Mouse (Mus musculus) lung, embryonic 14.5 days (tissue): Measurements from ENCODE around the gene Nexn. TPM values are rescaled to one million over a fixed set of nuclear protein-coding genes. Genes with fewer than 3 reads are reported as not detected.

Experiments
- ATAC-seq: fragments of 200-750 bp; cut with Nextera tagmentation; 2 replicates; pipeline ENCODE4 v1.8.0; 2017; ENCODE audit warnings: mild to moderate bottlenecking, moderate TSS enrichment, moderate library complexity; ENCODE audit not compliant: insufficient read depth
- DNase-seq: peaks from one replicate; pipeline ENCODE4 v3.0.0-alpha.2; 2015
- H3K27ac ChIP-seq: fragments of 300-500 bp; sonication (generic); 2 replicates; pipeline ENCODE4 v1.5.1; 2014; ENCODE audit warnings: low read depth, mild to moderate bottlenecking, moderate library complexity
- H3K27me3 ChIP-seq: fragments of 300-500 bp; sonication (generic); 2 replicates; pipeline ENCODE4 v1.6.1; 2014; ENCODE audit warnings: low read length, control low read depth; ENCODE audit not compliant: insufficient read depth
- H3K36me3 ChIP-seq: fragments of 300-500 bp; sonication (generic); 2 replicates; pipeline ENCODE4 v1.6.1; 2014; ENCODE audit warnings: control low read depth; ENCODE audit not compliant: insufficient read depth
- H3K4me1 ChIP-seq: fragments of 300-500 bp; sonication (generic); 2 replicates; pipeline ENCODE4 v1.6.1; 2014; ENCODE audit warnings: antibody characterized with exemption, control low read depth; ENCODE audit not compliant: insufficient read depth
- H3K4me2 ChIP-seq: fragments of 300-500 bp; sonication (generic); 2 replicates; pipeline ENCODE4 v1.6.1; 2014; ENCODE audit warnings: mild to moderate bottlenecking
- H3K4me3 ChIP-seq: fragments of 300-500 bp; sonication (generic); 2 replicates; pipeline ENCODE4 v1.5.1; 2014; ENCODE audit warnings: low read depth, low read length
- H3K9ac ChIP-seq: fragments of 300-500 bp; sonication (generic); 2 replicates; pipeline ENCODE4 v1.6.1; 2014
- H3K9me3 ChIP-seq: fragments of 300-500 bp; sonication (generic); 2 replicates; pipeline ENCODE4 v1.6.1; 2016; ENCODE audit warnings: low read depth, low read length, control low read depth
- CTCF ChIP-seq: IDR thresholded peaks from 2 replicates; pipeline ENCODE4 v1.5.1; 2016; ENCODE audit warnings: antibody characterized with exemption, low read depth
- WGBS: fragments of 180-500 bp; shearing (Covaris S2); extraction: QIAGEN DNeasy Blood & Tissue Kit; methylation state at CpG from one replicate; pipeline ENCODE4 v1.1.7; 2014; 5-methylcytosine and 5-hydroxymethylcytosine counted together
- polyA plus RNA-seq: library from polyadenylated mRNA; unstranded; fragments of >200 nt; fragmentation: Nextera tagmentation; extraction: Ambion mirVana; gene quantifications from 2 replicates; pipeline ENCODE4 v1.2.1, GENCODE M21; 2014

Gene Nexn
- polyA plus RNA-seq, 1 experiment from 2014 or later: 72.6 TPM

DNA sequence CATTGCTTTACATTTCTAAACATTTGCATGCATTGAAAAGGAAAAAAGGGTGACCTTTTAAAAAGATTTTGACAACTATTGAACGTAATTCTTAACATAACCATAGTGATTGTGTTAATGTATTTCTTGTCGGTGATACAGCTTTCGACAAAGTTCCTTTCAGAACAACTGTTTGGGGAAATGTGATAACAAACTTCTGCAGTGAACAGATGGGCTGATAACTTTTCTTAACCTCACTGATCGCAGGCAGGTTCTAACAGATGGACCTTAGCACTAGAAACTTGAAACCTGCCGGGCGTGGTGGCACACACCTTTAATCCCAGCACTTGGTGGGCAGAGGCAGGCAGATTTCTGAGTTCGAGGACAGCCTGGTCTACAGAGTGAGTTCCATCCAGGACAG, 37.3 kb downstream of the Nexn start:
- DNase-seq: no peak
- no peaks in the 10 kb centered on the region for H3K9me3 ChIP-seq
- no peaks in the 10 kb centered on the region for H3K27me3 ChIP-seq
- no peak for ATAC-seq
- no peak overlapping the region for H3K4me3 ChIP-seq
- TF ChIP-seq CTCF: no peak
- no peak overlapping the region for H3K4me2 ChIP-seq
- no peak overlapping the region for H3K9ac ChIP-seq
- H3K4me1 ChIP-seq: no peaks in the 10 kb centered on the region
- no peak overlapping the region for H3K27ac ChIP-seq
- 91% methylated on average over 7 of the region's 7 CpGs for WGBS
- peaks cover 93% of the 10 kb centered on the region for H3K36me3 ChIP-seq

DNA sequence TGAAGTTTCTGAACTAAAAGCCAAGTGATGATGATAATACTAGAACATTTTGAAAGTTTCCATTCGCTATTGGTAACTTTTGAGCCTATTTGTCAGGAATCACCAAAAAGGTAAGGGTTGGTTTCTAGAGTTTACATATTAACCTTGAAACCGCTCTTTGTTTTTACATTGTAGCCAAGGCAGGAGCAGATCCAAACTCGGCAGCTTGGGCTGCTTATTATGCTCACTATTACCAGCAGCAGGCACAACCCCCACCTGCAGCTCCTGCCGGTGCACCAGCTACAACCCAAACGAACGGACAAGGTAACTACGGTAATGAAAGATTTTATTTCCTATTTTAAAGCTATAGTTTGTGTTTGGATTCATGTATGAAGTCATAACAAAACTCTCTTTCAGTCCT, 40.2 kb downstream of the Nexn start:
- ATAC-seq: no peak

DNA sequence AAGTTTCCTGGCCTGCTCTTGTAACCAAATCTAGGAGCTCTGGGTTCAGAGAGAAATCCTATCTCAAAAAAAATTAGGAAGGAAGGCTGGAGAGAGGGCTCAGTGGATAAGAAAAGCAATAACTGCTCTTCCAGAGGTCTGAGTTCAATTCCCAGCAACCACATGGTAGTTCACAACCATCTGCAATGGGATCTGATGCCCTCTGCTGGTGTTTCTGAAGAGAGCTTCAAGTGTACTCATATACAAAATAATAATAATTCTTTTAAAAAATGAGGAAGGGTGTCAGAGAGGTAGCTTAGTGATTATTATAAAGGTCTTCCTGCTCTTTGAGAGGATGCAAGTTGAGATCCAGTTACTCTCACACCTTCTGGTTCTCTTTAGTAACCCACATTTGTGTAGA, 41.2 kb downstream of the Nexn start:
- Histone ChIP-seq H3K4me2 (no peak overlapping the region), H3K27ac (no peak overlapping the region), H3K9ac (no peak overlapping the region), H3K27me3 (no peaks in the 10 kb centered on the region), H3K9me3 (no peaks in the 10 kb centered on the region), H3K4me3 (no peak overlapping the region), H3K4me1 (no peaks in the 10 kb centered on the region), H3K36me3 (peaks cover 93% of the 10 kb centered on the region)
- TF ChIP-seq CTCF: peak; percentile 35
- DNase-seq: no peak
- ATAC-seq: no peak

More for the DNA sequence above, 40.2 kb downstream of the Nexn start:
- Histone ChIP-seq H3K4me1 (no peaks in the 10 kb centered on the region), H3K9ac (no peak overlapping the region), H3K27ac (no peak overlapping the region), H3K36me3 (peaks cover 94% of the 10 kb centered on the region), H3K4me2 (no peak overlapping the region), H3K4me3 (no peak overlapping the region), H3K9me3 (no peaks in the 10 kb centered on the region), H3K27me3 (no peaks in the 10 kb centered on the region)
- TF ChIP-seq CTCF: no peak
- 88% methylated on average over 7 of the region's 7 CpGs for WGBS
- DNase-seq: no peak

DNA sequence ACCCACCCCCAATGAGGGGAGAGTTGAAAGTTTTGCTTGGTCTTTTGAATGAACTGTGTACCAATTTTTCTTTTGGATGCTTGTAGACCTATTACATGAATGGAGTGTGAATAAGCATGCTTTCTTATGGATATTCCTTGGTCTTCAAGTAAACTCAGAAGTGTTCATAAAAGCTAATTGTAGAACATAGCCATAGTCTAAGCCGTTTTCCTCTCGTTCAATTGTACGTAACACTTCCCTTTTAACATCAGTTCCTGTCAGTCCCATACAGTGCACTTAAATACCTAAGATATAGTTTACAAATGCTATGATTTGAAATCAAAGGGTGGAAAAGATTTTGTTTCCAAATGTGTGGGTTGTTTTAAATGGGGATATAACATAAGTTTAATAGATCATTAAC, 52.7 kb downstream of the Nexn start:
- 28% methylated on average over 3 of the region's 3 CpGs for WGBS
- H3K27ac ChIP-seq: no peak overlapping the region
- no peaks in the 10 kb centered on the region for H3K9me3 ChIP-seq
- ATAC-seq (no peak), DNase-seq (no peak)
- peaks cover 6% of the 10 kb centered on the region; the same call in 1 of the 2 replicates for H3K4me1 ChIP-seq
- peak overlapping the region; percentile 99 for H3K4me3 ChIP-seq
- peak overlapping the region; percentile 83 for H3K4me2 ChIP-seq
- no peaks in the 10 kb centered on the region for H3K27me3 ChIP-seq
- no peak for TF ChIP-seq CTCF
- peaks cover 36% of the 10 kb centered on the region for H3K36me3 ChIP-seq
- H3K9ac ChIP-seq: peak overlapping the region; percentile 100; the same call in 1 of the 2 replicates

DNA sequence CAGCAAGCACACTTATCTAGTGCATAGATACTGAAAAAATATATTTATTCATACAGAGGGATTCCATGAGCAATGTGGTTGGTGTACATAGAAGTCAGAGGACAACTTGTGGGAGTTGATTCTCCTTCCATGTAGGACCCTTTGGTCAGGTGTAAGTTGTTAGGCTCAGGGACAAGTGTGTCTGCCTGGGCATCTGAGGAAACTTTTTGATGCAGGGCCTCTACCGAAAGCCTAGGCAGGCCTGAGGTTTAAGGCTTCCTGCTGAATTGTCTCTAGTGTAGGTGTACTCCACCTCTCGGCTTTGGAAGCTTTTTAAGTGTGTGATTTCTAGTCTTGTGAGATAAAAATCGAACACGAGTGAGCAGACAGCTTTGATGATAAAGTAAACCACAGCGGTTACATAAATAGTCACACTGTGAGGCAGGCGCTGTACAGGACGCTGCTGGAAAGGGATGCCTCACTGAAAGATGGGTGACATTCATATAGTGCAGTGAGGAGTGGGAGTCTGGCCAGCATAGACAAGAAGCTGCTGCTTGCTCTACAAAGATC, 54.3 kb downstream of the Nexn start:
- Histone ChIP-seq H3K27me3 (no peaks in the 10 kb centered on the region), H3K36me3 (peaks cover 20% of the 10 kb centered on the region), H3K4me2 (peak overlapping the region; percentile 83), H3K9ac (peak overlapping the region; percentile 100), H3K9me3 (no peaks in the 10 kb centered on the region), H3K4me1 (peaks cover 6% of the 10 kb centered on the region; the same call in 1 of the 2 replicates), H3K4me3 (peak overlapping the region; percentile 99), H3K27ac (peak overlapping the region; percentile 100; the same call in 1 of the 2 replicates)
- TF ChIP-seq CTCF: no peak
- DNase-seq (peak; percentile 30), ATAC-seq (no peak)
- WGBS: under 1% methylated on average over 7 of the region's 7 CpGs

DNA sequence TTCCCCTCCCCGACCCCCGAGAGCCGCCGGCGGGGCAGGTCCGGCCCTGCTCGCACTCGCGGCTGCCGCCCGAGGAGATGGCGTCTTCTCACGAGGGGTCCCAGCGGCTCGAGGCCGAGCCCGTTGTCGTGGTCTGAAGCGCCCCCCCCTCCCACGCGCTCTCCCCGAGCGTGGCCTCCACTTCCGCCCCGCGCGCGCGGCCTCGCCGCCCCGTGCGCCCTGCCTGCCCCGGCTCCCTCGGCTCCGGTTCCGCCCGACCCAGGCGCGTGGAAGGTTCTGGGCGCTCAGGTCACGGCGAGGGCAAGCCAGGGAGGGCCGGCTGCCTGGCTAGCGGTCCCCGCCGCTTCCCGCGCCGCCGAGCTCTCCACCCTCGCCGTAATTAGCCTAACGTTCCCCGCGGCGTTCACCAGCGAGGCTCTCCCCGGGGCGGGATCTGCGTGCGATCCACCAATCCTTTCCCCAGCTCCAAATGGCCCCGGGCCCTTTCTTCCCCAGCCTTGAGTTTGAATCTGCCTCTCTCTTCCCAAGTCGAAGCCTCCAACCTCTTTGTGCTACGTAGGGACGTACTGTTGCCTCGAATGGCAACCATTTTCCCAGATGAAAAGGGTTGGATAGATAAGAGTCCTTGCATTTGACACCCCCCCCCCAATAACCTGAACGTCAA, 55.3 kb downstream of the Nexn start:
- TF ChIP-seq CTCF: no peak

DNA sequence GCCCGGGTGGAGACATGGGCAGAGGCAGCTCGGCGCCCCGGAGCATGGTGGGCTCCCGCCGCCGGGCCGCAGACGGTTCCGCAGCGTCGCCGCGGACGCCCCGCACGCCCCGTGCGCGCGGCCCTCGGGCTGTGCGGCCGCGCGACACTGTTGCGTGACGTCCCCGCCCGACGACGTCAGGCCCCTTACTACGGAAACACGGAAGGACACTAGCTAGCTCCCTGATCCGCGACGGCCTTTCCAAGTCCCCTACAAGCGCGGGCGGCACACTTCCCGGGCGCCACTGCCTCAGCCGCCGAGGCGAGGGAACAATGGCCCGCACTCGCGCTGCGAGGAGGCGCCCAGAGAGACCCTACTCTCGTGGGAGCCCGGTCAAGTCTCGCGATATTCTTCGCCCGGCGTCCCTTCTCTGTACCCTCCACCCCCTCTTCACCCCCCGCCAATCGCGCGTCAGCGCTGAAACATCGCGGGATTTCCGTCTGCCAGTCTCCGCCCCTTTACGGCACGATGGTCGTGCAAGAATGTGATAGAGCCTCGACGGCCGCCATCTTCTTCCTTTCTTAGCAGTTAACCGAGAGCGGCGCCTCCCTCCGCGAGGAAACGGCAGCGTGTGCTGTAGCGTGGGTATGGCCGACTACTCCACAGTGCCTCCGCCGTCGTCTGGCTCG, 56.0 kb downstream of the Nexn start, which contains the start of the genes Dnajb4 and Fubp1:
Gene Dnajb4 (minus strand): TSS at position 336 of the 668 bp plus-strand sequence.
Gene Fubp1 (plus strand): TSS at position 456 of the 668 bp plus-strand sequence.
- under 1% methylated on average over 84 of the region's 85 CpGs for WGBS
- peak; percentile 97 for ATAC-seq

More for the DNA sequence above, 55.3 kb downstream of the Nexn start:
- under 1% methylated on average over 61 of the region's 68 CpGs for WGBS
- H3K27me3 ChIP-seq: no peaks in the 10 kb centered on the region
- peak overlapping the region; percentile 100 for H3K9ac ChIP-seq
- peak overlapping the region; percentile 83 for H3K4me2 ChIP-seq
- peak; percentile 66 for ATAC-seq
- peak overlapping the region; percentile 100 for H3K27ac ChIP-seq
- H3K4me3 ChIP-seq: peak overlapping the region; percentile 99
- H3K36me3 ChIP-seq: peaks cover 10% of the 10 kb centered on the region
- H3K9me3 ChIP-seq: no peaks in the 10 kb centered on the region
- peaks cover 6% of the 10 kb centered on the region; the same call in 1 of the 2 replicates for H3K4me1 ChIP-seq
- DNase-seq: peak; percentile 64

More for the DNA sequence above, 56.0 kb downstream of the Nexn start, which contains the start of the genes Dnajb4 and Fubp1:
- Histone ChIP-seq H3K9me3 (no peaks in the 10 kb centered on the region), H3K36me3 (peaks cover 5% of the 10 kb centered on the region; the same call in 1 of the 2 replicates), H3K27ac (peak within 1 kb of the TSS; percentile 100), H3K4me3 (peak within 1 kb of the TSS; percentile 99), H3K4me2 (peak within 1 kb of the TSS; percentile 83), H3K4me1 (peaks cover 6% of the 10 kb centered on the region; the same call in 1 of the 2 replicates), H3K27me3 (no peaks in the 10 kb centered on the region), H3K9ac (peak within 1 kb of the TSS; percentile 100)
- TF ChIP-seq CTCF: no peak
- peak; percentile 100 for DNase-seq
